Mouse (Mus musculus): Measurements from ENCODE around the gene Ints13.

DNA sequence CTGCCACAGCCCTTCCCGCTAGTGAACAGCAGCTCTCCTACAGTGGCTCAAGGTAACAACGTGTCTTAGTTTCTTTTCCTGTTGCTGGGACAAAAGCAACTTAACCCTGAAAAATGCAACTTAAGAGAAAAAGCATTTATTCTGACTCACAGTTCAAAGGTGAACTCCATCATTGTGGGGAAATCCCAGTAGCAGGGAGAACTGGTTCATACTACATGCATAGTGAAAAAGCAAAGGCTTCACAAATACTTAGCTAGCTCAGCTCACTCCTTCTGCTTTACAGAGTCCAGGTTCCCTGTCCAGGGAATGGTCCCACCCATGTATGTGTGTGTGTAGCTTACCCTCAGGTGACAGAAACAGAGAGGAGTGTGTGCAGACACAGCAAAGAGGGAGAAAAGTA is 39.0 kb upstream of the Ints13 start:
- TF ChIP-seq ZKSCAN1 (IDR thresholded peaks at IDR 0.05; ENCODE audit: borderline replicate concordance, low read depth, low read length) (no peak), ZMIZ1 (IDR thresholded peaks at IDR 0.05; ENCODE audit: low read depth, low read length) (no peak), CTCF (conservative IDR thresholded peaks at IDR 0.05 in 1 of 2, IDR thresholded peaks at IDR 0.05 in 1 of 2; ENCODE audit: low read depth in 2 of 2, low read length in 2 of 2) (no peak)

All from CH12.LX (cell line).